Mouse (Mus musculus) natural killer cell, adult 2 months (primary cell): ENCODE data around the gene Atn1.
A peak's percentile ranks its signal among the peaks of the same experiment; 100 is the strongest.

Experiments
- DNase-seq, 2 experiments: peaks; one replicate each; pipeline ENCODE4 v3.0.0; 2022; ENCODE audit warnings: low spot score in 2 of 2

Atn1 gene

GRCm38 (mm10) chr6:124740888-124741761 lies 15.2 kb downstream of the Atn1 start, which contains the start of gene Grcc10:
Gene Grcc10 (minus strand): TSS chr6:124741374.
- DNase-seq, result peak; percentile 89 to 93

DNA sequence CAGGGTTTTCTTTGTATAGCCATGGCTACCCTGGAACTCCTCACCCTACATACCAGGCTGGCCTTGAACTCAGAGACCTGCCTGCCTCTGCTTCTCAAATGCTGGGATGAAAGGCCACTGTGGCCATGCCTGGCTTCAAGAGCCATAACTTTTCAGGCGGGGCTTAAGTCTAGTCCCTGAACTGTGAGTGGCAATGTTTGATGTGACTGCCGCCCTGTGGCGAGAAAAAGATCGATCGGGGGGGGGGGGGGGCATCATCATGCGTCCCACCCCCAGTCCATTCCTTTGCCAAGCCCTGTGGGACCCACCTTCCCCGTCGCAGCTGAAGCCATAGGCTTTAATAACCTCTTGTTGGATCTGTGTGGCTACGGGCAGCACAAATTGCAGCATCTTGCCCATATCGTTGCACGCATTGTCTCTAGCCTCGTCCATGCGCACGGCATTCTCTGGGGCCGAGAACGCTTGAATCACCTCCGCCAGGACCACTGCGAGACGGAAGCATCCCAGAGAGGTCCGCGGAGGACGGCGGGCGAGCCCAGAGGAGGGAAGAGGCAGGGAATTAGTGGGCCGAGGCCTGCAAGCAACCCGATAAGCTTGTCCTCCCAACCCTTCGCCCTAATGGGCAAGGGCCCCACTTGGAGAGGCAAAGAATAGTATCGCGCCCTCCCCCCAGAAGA lies 16.0 kb downstream of the Atn1 start:
- DNase-seq, result no peak

- no peak for DNase-seq
These were observed 17.0 kb downstream of the Atn1 start for GRCm38 (mm10) chr6:124739231-124739796.

GRCm38 (mm10) chr6:124738511-124739023 lies 17.8 kb downstream of the Atn1 start, which contains the start of gene Ptpn6:
Gene Ptpn6 (minus strand): TSS chr6:124738714.
- DNase-seq, result no peak

- DNase-seq, result no peak
These were observed 19.3 kb downstream of the Atn1 start for GRCm38 (mm10) chr6:124737040-124737439.

DNA sequence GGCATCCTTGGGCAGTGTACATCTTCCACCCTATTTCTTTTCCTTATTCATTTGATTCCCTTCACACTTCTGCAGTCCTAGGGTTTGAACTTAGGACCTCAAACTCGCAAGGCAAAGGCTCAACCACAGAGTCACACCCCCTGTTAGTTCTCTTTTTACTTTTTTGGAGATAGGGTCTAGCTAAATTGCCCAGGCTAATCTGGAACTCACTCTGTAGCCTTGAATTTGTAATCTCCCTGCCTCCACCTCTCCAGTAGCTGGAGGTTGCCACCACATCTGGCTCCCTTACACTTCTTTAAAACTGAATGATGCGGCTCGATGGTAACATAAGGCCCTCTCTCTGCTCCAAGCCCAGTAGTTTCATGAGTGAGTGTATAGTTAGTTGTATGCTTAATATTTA lies 21.9 kb downstream of the Atn1 start:
- no peak for DNase-seq

DNA sequence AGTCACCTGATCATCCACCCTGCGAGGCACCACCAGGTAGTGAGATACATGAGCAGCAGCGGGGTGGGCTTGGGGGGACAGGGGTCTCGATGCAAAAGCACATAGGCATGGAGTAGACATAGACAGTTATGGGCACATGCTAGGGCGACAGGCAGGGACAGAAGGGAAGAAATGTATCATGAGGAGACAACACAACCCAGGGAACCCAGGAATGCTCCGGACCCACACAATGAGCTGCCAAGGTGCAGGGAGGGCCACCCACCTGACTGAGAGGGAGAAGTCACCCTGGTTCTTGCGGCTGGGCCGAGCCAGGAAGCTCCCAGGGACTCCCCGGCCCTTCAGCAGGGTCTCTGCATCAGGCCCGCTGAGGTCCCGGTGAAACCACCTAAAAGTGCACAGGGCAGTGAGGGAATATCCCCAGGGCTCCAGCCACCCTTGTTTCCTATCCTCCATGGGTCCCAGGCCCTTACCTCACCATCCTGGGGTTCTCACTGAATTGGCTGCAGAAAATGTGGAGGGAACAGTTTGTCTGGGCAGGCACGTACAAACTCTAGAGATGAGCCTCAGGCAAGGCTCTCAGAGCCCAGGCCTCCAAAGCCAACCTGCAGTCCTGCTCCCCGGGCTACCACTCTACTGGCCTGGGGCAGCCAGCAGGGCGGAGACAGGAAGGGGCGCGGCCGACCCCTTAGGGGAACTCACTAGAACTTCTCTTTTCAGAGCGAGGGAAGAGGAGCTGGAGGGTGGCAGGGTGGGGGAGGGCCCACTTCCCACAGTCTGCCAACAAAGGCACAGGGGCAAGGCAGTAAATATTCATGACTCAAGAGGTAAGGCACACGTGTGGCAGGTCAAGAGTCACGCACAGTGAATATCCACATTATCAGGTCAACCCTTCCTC lies 23.6 kb downstream of the Atn1 start:
- DNase-seq, result peak; percentile 67 to 81

DNA sequence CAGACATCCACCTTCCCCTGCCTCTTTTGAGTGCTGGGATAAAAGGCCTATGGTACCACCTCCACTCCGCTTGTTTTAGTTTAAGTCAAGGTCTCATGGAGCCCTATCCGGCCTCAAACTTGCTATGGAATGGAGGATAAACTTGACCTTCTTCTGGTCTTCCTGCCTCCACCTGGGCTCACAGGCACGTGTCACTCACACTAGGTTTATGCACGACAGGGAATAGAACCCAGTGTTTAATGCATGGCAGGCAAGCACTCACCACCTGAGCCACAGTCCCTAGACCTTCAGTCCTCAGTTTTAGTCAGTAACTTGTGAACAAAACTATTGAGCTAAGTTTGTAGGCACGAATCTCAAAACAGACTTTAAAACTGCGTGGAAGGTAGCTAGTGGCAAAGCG lies 25.3 kb downstream of the Atn1 start:
- no peak for DNase-seq

DNA sequence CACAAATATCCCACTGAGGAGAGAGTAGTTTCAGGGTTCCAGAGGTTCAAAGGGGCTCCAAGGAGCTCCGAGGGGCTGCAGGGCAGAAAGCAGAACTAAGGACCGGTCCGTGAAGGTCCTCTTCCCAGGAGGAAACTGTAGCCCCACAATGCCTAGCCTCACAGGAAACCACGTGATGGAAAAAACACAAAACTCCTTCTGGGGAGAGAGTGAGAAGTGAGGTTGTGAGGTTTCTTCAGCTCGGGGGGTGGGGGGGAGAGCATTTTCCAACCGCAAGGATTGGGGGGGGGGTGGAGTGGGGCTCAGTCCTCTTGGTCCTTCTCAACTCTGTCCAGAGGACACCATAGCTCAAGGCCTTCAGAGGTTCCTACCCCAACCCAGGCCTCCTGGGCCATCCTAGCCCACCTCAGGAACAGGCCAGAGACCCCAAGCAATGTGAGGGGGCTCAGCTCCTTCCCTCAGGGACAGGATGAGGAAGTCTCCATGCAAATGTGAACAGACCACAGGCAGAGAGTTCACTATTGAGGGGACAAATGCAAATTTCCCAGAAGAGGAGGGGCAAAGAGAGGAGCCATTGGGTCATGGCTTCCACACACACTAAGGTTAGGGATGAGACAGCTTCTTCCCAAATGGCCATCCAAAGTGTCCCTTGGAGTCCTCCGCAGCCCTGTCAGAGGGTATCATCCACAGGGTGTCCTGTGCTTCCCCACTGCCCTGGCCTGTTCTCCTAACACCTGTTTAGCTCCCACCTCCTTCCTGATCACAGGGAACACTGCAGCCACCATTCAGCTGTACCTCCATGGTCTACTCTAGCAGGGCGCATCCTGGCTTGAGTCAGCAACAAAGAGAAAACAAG lies 26.2 kb downstream of the Atn1 start:
- DNase-seq, result peak; percentile 54 to 55

- no peak for DNase-seq
These were observed 27.7 kb downstream of the Atn1 start for GRCm38 (mm10) chr6:124728621-124729020.

- DNase-seq, result no peak
These were observed 31.9 kb downstream of the Atn1 start for GRCm38 (mm10) chr6:124724472-124724871.

DNA sequence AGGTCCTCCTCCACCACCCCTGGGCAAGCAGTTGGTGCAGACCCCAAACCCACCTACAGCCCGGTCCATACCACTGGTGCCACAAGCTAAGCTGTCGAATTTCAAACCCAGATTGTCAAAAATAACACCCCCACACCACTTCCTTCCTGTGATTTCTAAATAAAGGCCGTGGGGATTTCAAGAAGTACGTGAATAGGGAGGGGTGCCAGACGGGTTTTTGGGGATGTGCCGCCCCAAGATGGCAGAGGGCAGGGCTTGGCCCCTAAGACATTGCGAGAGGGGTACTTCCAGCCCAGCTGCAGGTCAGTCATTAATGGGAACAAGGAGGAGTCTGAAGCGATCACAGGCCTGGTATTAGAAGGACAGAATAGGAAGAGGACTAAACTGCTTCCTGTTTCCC lies 32.8 kb downstream of the Atn1 start:
- DNase-seq, result peak; percentile 81 to 89

- no peak for DNase-seq
These were observed 33.3 kb downstream of the Atn1 start for GRCm38 (mm10) chr6:124722876-124723473.

GRCm38 (mm10) chr6:124720904-124721303 lies 35.4 kb downstream of the Atn1 start:
- peak in 1 of 2 experiments; percentile 58 for DNase-seq

DNA sequence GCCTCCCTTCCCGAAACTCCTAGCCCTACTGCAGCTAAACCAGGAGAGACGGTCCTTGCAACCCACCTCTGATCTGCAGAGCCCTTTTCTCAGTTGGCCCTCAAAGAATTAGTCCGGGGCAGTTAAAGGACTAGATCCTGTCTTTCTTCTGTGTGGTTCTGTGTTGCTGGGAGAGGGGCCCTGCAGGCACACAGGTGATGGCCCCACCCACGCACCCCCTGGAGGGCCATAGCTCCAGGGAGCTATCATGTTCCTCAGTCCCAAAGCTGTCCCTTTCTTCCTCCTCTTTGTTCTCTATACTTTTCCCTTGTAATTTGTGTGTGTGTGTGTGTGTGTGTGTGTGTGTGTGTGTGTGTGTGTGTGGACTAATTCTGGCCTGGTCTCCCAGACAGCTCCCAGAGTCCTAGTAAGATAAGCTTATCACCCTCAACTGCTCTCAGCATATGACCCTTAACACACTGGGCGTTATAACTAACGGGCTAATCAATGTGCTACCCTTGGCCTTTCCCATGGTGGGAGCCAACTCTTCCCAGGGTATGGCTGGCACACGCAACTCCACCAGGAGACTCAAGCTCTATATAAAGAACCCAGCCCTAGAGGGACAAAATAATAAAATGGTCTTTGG lies 36.9 kb downstream of the Atn1 start:
- DNase-seq, result no peak

GRCm38 (mm10) chr6:124718703-124719102 lies 37.6 kb downstream of the Atn1 start:
- no peak for DNase-seq

GRCm38 (mm10) chr6:124717968-124718367 lies 38.4 kb downstream of the Atn1 start:
- no peak for DNase-seq

DNA sequence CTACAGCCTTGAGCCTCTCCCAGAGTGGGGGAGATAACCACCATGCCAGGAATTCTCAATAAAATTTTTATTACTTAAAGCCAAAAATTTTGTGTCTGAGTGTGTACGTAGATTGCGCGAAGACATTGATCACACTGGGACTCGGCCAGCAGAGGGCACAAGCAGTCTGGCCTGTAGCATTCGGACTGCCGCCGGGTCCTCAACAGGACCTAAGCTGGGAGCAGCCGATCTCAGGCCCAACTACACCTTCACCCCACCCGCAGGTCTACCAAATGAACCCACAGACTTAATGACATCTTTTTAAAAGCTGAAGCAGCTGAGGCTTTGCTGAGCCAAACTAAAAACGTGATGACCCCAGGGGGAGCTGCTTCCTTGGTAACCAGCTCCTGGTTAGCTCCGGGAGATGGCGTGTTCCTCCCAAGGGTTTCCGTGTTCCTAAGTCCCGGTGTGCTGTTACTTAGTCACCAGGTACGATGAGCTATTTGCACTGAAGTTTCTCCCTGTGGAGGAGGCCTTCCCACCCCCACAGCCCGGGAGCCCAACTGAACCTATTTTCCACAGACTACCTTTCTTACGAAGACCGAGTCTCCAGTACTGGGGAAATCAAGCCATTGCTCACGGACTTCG lies 39.3 kb downstream of the Atn1 start:
- peak; percentile 53 to 66 for DNase-seq

DNA sequence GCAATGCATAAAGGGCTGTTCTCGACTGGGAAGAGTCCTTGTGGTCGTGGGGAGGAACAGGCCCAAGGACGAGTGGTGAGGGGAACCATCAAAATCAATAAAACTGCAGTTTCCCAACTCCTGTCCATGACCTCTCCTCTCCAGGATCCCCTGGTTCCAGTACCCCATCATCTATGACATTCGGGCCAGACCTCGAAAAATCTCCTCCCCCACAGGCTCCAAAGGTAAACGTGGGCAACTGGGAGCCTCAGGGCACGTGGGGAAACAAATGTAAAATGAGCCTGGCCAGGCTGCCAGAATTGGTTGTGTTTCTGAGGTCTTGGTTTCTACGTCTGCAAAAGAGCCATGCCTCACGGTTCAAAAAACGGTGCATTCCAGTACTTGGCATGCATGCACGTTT lies 43.4 kb downstream of the Atn1 start:
- DNase-seq, result no peak
